Mouse (Mus musculus) megakaryocyte, adult 5-6 weeks (primary cell): Measurements from ENCODE around the gene 2200002D01Rik. TPM values are rescaled to one million over a fixed set of nuclear protein-coding genes. Genes with fewer than 3 reads are reported as not detected.

Experiments
- ATAC-seq: 2 replicates; pipeline ENCODE4 v1.8.0; 2016; ENCODE audit warnings: mild to moderate bottlenecking, inconsistent platforms; ENCODE audit not compliant: poor library complexity, severe bottlenecking
- total RNA-seq, 2 experiments: library from RNA; stranded (forward) in 1 of 2; stranded (reverse) in 1 of 2; fragments of 153-499, 151-499 nt in 1 of 2; fragments of 221-1000, 200-1000 nt in 1 of 2; gene quantifications; 2 replicates each; pipeline versions ENCODE4 v1.2.3 to v1.2.4; 2015 to 2017

2200002D01Rik gene
- total RNA-seq, 2 experiments from 2014 or later = 0.37 TPM; not detected in 1

GRCm38 (mm10) chr7:29280801-29281200, 32.5 kb upstream of the 2200002D01Rik start:
- no peak for ATAC-seq

DNA sequence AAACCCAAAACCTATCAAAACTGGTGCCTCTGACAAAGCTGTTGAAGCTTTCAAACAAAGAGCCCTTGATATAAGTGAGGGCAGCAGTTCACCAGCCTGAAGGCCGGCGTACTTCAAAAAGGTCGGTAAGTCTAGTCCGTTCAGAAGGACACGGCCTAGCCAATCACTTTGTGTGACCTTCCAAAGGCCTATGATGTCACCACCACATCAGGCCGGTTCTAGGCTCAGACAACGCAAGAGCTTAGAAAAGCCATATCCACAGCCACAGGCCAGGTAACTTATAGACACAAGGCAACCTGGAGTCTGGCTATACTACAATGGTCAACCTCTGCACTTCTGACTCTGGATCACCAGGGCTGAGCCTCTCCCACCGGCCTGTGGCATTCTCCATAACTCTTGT, 31.7 kb upstream of the 2200002D01Rik start:
- ATAC-seq = no peak

DNA sequence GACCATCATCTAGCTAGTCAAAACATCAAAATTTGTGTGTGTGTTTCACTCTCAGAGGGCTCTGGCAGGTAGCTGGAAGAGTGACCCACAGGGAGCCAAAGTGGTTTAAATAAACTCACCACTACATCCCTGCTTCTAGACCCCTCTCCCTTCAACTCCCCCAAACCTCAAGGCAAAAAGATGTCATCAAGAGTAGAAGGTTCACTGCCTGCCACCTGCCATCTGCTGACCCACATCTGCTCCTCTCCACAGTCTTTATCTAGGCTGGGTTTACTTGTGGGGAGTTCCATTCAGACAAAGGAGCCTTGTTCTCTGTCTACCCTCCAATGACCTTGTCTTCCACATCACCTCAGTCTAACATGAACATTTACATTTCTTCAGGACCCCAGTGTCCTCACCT, 31.0 kb upstream of the 2200002D01Rik start:
- ATAC-seq = no peak

DNA sequence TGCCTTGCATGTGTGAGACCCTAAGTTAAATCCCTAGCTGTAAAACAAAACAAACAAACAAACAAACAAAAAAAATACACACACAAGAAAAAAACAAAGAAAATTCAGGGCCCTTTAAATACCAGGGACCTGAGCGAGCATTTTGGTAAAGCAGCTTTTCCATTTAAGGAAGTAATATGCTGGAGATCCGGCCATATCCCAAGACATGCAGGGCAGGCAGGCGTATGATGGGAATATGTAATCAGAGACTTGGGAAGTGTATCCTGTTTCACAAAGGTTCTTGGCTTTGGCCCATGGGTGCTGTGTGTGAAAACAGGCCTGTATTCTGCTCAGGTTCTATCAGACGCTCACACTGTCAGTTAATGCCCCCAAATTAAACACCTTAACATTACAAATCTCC, 29.2 kb upstream of the 2200002D01Rik start:
- ATAC-seq = no peak

- ATAC-seq = no peak
Measured at GRCm38 (mm10) chr7:29276715-29277114, 28.4 kb upstream of the 2200002D01Rik start.

DNA sequence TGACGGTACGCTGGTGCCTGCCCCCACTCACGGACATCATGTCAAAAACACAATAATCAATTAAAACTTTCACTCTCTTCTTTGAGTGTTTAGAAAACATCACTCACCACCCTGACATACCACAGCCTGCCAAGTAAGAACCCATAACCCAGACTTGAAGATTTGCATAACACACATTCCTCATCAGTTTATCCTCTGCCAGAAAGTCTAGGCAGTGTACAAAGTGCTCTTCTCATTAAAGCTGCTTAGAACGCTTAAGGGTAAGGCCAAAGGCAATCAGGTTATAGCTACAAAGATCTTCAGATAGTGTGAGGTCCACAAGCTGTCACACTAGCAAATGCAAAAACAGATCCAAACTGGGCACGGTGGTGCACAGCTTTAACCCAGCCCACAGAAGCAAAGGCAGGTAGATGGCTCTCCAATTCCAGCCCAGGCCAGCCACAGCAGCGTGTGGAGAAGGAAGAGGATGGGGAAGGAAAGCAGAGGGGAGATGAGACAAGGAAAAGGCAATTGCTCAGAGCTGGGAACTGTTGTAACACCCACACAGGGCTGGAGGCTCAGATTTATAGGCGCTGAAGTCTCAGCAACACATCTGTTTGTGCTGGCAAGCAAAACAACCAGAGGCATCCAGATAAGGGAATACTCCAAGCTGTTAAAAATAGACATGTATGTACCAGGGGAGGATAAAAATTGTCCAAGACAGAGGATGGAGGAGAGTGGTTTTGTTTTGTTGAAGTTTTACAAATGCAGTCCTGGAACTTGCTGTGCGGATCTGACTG, 23.6 kb upstream of the 2200002D01Rik start:
- no peak for ATAC-seq

DNA sequence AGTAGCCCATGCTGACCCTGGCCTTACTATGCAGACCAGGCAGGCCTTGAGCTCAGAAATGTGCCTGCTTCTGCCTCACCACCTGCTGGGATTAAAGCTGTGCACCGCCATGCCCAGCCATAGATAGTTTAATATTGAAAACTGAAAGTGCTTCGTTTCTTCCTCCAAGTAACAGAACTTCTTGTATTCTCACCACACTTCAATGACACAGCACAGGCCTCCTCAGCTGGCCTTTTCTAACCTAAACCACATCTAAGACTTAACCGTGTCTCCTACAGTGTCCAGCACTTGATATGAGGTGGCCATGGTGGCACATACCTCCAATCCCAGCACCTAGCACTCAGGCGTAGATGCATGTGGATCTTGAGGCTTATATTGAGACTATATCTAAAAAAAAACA, 22.2 kb upstream of the 2200002D01Rik start:
- ATAC-seq = no peak

DNA sequence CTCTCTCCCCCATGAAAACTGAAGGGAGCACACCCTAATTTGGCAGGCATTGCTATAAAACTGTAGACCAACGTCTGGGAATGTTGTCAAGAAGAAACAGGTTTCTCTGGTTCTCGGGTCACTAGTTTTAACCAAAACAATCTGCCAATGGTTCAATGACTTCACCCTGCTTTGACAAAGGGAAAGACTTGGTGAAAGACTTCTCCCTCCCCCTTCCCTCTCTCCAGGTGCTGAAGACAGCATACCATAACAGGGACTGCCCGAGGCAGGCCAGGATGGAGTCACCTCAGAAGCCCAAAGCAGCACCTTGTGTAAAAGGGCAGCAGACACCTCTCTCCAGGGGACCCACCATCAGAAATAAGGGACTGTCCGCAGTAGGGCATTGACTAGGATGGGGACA, 18.7 kb upstream of the 2200002D01Rik start:
- no peak for ATAC-seq

GRCm38 (mm10) chr7:29265636-29266035, 17.4 kb upstream of the 2200002D01Rik start:
- ATAC-seq = no peak

GRCm38 (mm10) chr7:29263831-29264230, 15.6 kb upstream of the 2200002D01Rik start:
- ATAC-seq = no peak

- ATAC-seq = no peak
Measured at GRCm38 (mm10) chr7:29262151-29262550, 13.9 kb upstream of the 2200002D01Rik start.

- ATAC-seq = no peak
Measured at GRCm38 (mm10) chr7:29259781-29260730, 11.8 kb upstream of the 2200002D01Rik start.

- no peak for ATAC-seq
Measured at GRCm38 (mm10) chr7:29257368-29257767, 9.1 kb upstream of the 2200002D01Rik start.

DNA sequence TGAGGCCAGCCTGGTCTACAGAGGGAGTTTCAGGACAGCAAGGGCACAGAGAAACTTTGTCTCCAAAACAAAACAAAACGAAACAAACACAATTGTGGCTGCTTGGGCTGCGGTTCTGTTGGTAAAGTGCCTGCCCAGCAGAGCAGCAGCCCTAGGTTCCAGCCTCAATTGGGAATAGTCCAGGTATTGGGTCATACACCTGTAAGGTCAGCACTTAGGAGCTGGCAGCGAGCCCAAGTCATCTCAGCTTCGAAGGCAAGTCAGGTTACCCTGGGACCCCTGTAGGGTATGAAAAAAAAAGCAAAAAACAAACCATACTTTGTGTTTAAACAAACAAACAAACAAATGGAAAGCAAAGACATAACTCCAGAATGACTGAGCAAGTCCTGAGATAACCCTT, 7.6 kb upstream of the 2200002D01Rik start:
- no peak for ATAC-seq

DNA sequence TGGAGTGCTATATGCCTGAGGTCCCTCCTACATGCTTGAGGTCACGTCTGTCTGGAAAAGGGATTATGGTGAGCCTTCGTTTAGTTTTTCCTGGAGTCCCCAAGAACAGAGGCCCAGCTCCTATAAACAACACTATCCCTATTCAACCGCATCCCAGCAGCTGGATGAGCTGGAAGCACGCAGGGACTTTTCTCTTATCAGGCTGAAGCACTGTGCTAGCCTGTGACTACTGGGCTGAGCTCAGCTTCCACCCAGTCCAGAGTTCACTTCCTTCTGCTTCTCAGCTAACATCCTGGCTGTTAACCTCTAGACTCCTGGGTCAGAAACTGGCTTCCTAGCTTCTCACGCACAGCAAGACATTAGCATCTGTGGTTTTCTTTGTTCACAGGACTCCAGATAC, 5.6 kb upstream of the 2200002D01Rik start:
- no peak for ATAC-seq

DNA sequence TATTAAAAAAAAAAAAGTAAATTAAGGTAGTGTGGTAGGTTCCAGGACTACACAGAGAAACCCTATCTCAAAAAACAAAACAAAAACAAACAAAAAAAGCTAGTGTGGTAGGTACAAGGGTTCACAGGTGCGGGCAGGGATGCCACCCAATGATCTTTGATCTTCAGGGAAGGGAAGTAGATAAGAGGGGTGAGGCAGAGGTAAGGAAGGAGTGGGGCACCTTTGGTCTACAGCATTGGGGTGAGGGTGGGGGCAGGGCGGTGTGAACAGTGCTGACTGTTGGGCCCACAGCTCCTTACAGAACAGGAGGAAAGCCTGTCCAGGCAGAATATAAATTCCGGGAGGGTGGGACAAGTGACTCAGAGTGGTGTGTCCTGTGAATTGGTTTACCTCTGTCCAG, 2.9 kb upstream of the 2200002D01Rik start:
- no peak for ATAC-seq

DNA sequence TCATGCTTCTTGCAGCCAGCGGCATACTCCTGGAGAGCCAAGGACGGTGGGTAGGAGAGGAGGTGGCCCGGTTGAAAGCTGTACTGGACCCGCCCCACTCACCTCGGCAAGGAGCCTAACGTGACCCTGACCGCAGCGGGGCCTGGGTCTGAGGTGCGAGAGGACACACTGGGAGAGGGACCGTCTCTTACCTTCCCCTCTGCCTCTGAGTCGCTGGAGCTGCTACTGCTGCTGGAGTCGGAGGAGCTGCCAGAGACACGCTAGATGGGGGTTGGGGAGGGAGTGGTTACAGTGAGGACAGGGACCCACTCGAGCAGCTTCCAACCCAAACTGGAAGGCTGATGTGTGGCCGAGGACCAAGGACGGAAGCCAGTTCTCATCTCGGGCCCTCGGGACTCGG, 560 bp downstream of the 2200002D01Rik start:
- ATAC-seq = 0 out of 2 replicates have a peak, but pooled peaks have one; percentile 4

GRCm38 (mm10) chr7:29247314-29247700, 959 bp downstream of the 2200002D01Rik start:
- peak; percentile 86 for ATAC-seq

DNA sequence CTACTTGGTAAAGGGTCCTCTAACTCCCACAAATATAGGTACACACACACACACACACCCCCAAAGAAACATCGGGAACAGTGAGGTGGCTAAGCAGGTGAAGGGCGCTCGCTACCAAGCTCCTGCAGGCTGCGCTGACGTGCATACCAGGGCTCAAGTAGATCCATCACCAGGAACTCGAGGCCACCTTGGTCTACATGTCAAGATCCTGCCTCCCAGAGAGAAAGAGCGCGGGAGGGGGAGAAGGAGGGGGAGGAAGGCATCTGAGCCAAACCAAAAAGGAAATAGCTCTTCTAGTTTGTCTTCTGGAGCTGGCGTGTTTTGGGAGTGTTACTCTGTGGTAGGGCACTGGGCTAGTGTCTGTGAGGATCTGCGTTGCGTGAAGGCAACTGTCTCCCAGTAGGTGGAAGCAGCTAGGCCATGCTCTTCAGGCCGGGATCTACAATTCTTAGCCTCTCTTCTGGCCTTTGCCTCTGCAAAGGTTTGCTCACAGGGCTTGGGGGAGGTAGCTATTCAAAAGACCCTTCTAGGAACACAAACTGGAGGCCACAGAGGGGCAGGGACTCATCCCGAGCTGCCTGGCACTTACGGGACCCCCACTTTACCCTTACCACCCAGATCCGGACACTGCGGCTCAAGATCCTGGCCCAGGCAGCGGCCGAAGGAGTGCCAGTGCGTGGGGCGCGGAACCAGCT, 1.5 kb downstream of the 2200002D01Rik start:
- no peak for ATAC-seq

GRCm38 (mm10) chr7:29246015-29246414, 2.3 kb downstream of the 2200002D01Rik start:
- ATAC-seq = no peak
